Mouse (Mus musculus) heart, postnatal 0 days (tissue): ENCODE data around the gene Fam166b.

Experiments
- CTCF ChIP-seq: IDR thresholded peaks from 2 replicates; pipeline ENCODE4 v1.5.1; 2016; ENCODE audit warnings: antibody characterized with exemption, control low read depth, low read depth
- EP300 ChIP-seq: IDR thresholded peaks from 2 replicates; pipeline ENCODE4 v1.6.1; 2016; ENCODE audit warnings: antibody characterized with exemption, low read depth

GRCm38 (mm10) chr4:43389845-43390440, 39.0 kb downstream of the Fam166b start:
- TF ChIP-seq EP300 (no peak), CTCF (no peak)
